Mouse (Mus musculus): ENCODE data around the gene Tnrc18.

GRCm38 (mm10) chr5:142719897-142720296 lies 97.6 kb downstream of the Tnrc18 start:
- TF ChIP-seq CTCF (conservative IDR thresholded peaks at IDR 0.05; ENCODE audit: low read length): no peak
- no peak for TF ChIP-seq POU5F1 (IDR thresholded peaks at IDR 0.05; ENCODE audit: borderline replicate concordance, low read length)
- no peak for TF ChIP-seq NANOG (IDR thresholded peaks at IDR 0.05; ENCODE audit: borderline replicate concordance, low read length)

Data from E14TG2a.4 (cell line).